ENCODE assay signal across 11 mouse cellular contexts in genomic region chr9:71898852-71899251, GRCm38 (mm10).
DNase-seq lines count a peak whose midpoint lies in the region; ATAC-seq lines count a peak whose summit lies in the region.
"Had no signal": no experiment of that assay in that cellular context is flagged by ENCODE, and none has a peak within 500 bp of the region (broad histone marks: within the 10 kb centered on the region; RNA-seq: fewer than 3 reads in every experiment).

No protein-coding gene starts in this region.

- intact Hi-C loops in left cerebral cortex, postnatal 25 days (cut with DNase I) = no loop called here

- 31% methylated on average over 5 of the region's 5 CpGs for WGBS in kidney, embryonic 16.5 days
- WGBS in embryonic facial prominence, embryonic 14.5 days = 13% methylated on average over 5 of the region's 5 CpGs
- 5% methylated on average over 5 of the region's 5 CpGs for WGBS in midbrain, embryonic 14.5 days

- no peak for DNase-seq in kidney, postnatal 10 days
- DNase-seq in brain, adult 2 months (ENCODE audit: low read depth, low spot score) = peak; percentile 37
- peak; percentile 53 for DNase-seq in embryonic facial prominence, embryonic 14.5 days (ENCODE audit: low spot score)
- no peak for DNase-seq in midbrain, embryonic 14.5 days
- no peak for DNase-seq in urinary bladder, postnatal 36 days (ENCODE audit: low spot score in 2 of 2)
- no peak for DNase-seq in cerebellum, postnatal 14 days
- DNase-seq in left cerebral cortex, postnatal 25 days (ENCODE audit: low spot score in 2 of 2) = no peak
- DNase-seq: heart, postnatal 36 days; kidney, postnatal 25 days had no signal

- no peaks in the 10 kb centered on the region for H3K27me3 ChIP-seq in kidney, embryonic 16.5 days (ENCODE audit: insufficient read depth, low read length)
- H3K27me3 ChIP-seq in embryonic facial prominence, embryonic 14.5 days (replicated peaks; ENCODE audit: control insufficient read depth, insufficient read depth, low read length) = no peaks in the 10 kb centered on the region
- H3K27me3 ChIP-seq in midbrain, embryonic 14.5 days (ENCODE audit: control insufficient read depth, insufficient read depth, low read length) = no peaks in the 10 kb centered on the region
- H3K27me3 ChIP-seq: limb, embryonic 13.5 days had no signal

- H3K36me3 ChIP-seq in kidney, embryonic 16.5 days (ENCODE audit: insufficient read depth, low read length) = 0 out of 2 replicates have a peak, but pooled peaks cover 4% of the 10 kb centered on the region
- no peaks in the 10 kb centered on the region for H3K36me3 ChIP-seq in embryonic facial prominence, embryonic 14.5 days (ENCODE audit: control insufficient read depth, insufficient read depth, low read length)
- peaks cover 3% of the 10 kb centered on the region; the same call in 1 of the 2 replicates for H3K36me3 ChIP-seq in midbrain, embryonic 14.5 days (ENCODE audit: control insufficient read depth, insufficient read depth, low read length)
- H3K36me3 ChIP-seq: limb, embryonic 13.5 days had no signal

- H3K4me1 ChIP-seq in kidney, embryonic 16.5 days (ENCODE audit: insufficient read depth, low read length) = peaks cover 24% of the 10 kb centered on the region
- peaks cover 25% of the 10 kb centered on the region for H3K4me1 ChIP-seq in embryonic facial prominence, embryonic 14.5 days (ENCODE audit: control insufficient read depth, insufficient read depth, low read length)
- peaks cover 30% of the 10 kb centered on the region for H3K4me1 ChIP-seq in midbrain, embryonic 14.5 days (ENCODE audit: control insufficient read depth, insufficient read depth, low read length)

- H3K9me3 ChIP-seq in kidney, embryonic 16.5 days (ENCODE audit: low read length) = no peaks in the 10 kb centered on the region
- H3K9me3 ChIP-seq in embryonic facial prominence, embryonic 14.5 days (ENCODE audit: control insufficient read depth, low read length) = no peaks in the 10 kb centered on the region
- no peaks in the 10 kb centered on the region for H3K9me3 ChIP-seq in midbrain, embryonic 14.5 days (ENCODE audit: control insufficient read depth, low read length)
- H3K9me3 ChIP-seq: limb, embryonic 13.5 days had no signal

- no peak overlapping the region for H3K9ac ChIP-seq in kidney, embryonic 16.5 days (replicated peaks; ENCODE audit: low read length)
- H3K9ac ChIP-seq in embryonic facial prominence, embryonic 14.5 days (ENCODE audit: low read depth, low read length) = no peak overlapping the region
- no peak overlapping the region for H3K9ac ChIP-seq in midbrain, embryonic 14.5 days (replicated peaks; ENCODE audit: low read length)
- H3K9ac ChIP-seq: limb, embryonic 13.5 days had no signal

- 0 out of 2 replicates have a peak overlapping the region, but pooled peaks have one; percentile 61 for H3K27ac ChIP-seq in kidney, embryonic 16.5 days (ENCODE audit: low read length)
- H3K27ac ChIP-seq in embryonic facial prominence, embryonic 14.5 days (replicated peaks; ENCODE audit: low read depth, low read length) = peak overlapping the region; percentile 77; the same call in 1 of the 2 replicates
- H3K27ac ChIP-seq in midbrain, embryonic 14.5 days (replicated peaks; ENCODE audit: low read depth, low read length) = peak overlapping the region; percentile 60; the same call in 1 of the 2 replicates

- no peak for ATAC-seq in kidney, embryonic 16.5 days (ENCODE audit: low FRiP score, low TSS enrichment)
- ATAC-seq in embryonic facial prominence, embryonic 14.5 days (ENCODE audit: low read depth) = no peak
- ATAC-seq in midbrain, embryonic 14.5 days (ENCODE audit: low FRiP score, low TSS enrichment) = no peak

- no peak overlapping the region for H3K4me2 ChIP-seq in kidney, embryonic 16.5 days (replicated peaks; ENCODE audit: low read depth, low read length)
- H3K4me2 ChIP-seq in embryonic facial prominence, embryonic 14.5 days (ENCODE audit: low read depth, low read length) = no peak overlapping the region
- H3K4me2 ChIP-seq in midbrain, embryonic 14.5 days (ENCODE audit: low read length) = no peak overlapping the region
- H3K4me2 ChIP-seq: limb, embryonic 13.5 days had no signal

- no peak overlapping the region for H3K4me3 ChIP-seq in kidney, embryonic 16.5 days (ENCODE audit: low read length)
- H3K4me3 ChIP-seq in embryonic facial prominence, embryonic 14.5 days (ENCODE audit: low read depth, low read length) = no peak overlapping the region
- H3K4me3 ChIP-seq in midbrain, embryonic 14.5 days (replicated peaks; ENCODE audit: low read depth, low read length) = no peak overlapping the region
- H3K4me3 ChIP-seq: limb, embryonic 13.5 days had no signal

Comparison
In these comparisons a context has a peak if more than half of its experiments do, and no peak if none do; other contexts are left out.
1. DNase-seq: peak in brain, adult 2 months (single experiment) and embryonic facial prominence, embryonic 14.5 days (single experiment); none in kidney, postnatal 10 days (single experiment), midbrain, embryonic 14.5 days (single experiment), urinary bladder, postnatal 36 days (0 of 2), cerebellum, postnatal 14 days (0 of 2) and left cerebral cortex, postnatal 25 days (0 of 2).
2. Peak in every context shown above with its lines, with median percentiles within 50 percentile points of each other: H3K27ac ChIP-seq.